Mouse (Mus musculus) hindbrain, embryonic 11.5 days (tissue): ENCODE measurements around the gene Rap1b. TPM values are rescaled to one million over a fixed set of nuclear protein-coding genes. Genes with fewer than 3 reads are reported as not detected.

Source experiments
- ATAC-seq: fragments of 200-750 bp; cut with Nextera tagmentation; 2 replicates; pipeline ENCODE4 v1.8.0; 2017; ENCODE audit warnings: mild to moderate bottlenecking, moderate TSS enrichment, moderate library complexity; ENCODE audit not compliant: low FRiP score
- DNase-seq: peaks from one replicate; pipeline ENCODE4 v3.0.0-alpha.2; 2015; ENCODE audit warnings: low spot score
- H3K27ac ChIP-seq: fragments of 300-500 bp; sonication (generic); 2 replicates; pipeline ENCODE4 v1.5.1; 2014; ENCODE audit warnings: mild to moderate bottlenecking, low read depth, low read length
- H3K27me3 ChIP-seq: fragments of 300-500 bp; sonication (generic); 2 replicates; pipeline ENCODE4 v1.6.1; 2014; ENCODE audit warnings: mild to moderate bottlenecking, low read length, moderate library complexity, mixed read lengths; ENCODE audit not compliant: control insufficient read depth, insufficient read depth
- H3K36me3 ChIP-seq: fragments of 300-500 bp; sonication (generic); 2 replicates; pipeline ENCODE4 v1.6.1; 2014; ENCODE audit warnings: mild to moderate bottlenecking, low read length, moderate library complexity, mixed read lengths; ENCODE audit not compliant: control insufficient read depth, insufficient read depth
- H3K4me1 ChIP-seq: fragments of 300-500 bp; sonication (generic); replicated peaks from 2 replicates; pipeline ENCODE4 v1.6.1; 2014; ENCODE audit warnings: low read length, mixed read lengths; ENCODE audit not compliant: control insufficient read depth, insufficient read depth
- H3K4me2 ChIP-seq: fragments of 300-500 bp; sonication (generic); replicated peaks from 2 replicates; pipeline ENCODE4 v1.6.1; 2014; ENCODE audit warnings: mild to moderate bottlenecking, low read depth, low read length
- H3K4me3 ChIP-seq: fragments of 300-500 bp; sonication (generic); 2 replicates; pipeline ENCODE4 v1.5.1; 2014; ENCODE audit warnings: low read depth, low read length
- H3K9ac ChIP-seq: fragments of 300-500 bp; sonication (generic); 2 replicates; pipeline ENCODE4 v1.6.1; 2014; ENCODE audit warnings: low read depth, low read length
- H3K9me3 ChIP-seq: fragments of 300-500 bp; sonication (generic); 2 replicates; pipeline ENCODE4 v1.6.1; 2016; ENCODE audit warnings: low read length; ENCODE audit not compliant: control insufficient read depth
- WGBS: fragments of 180-500 bp; shearing (Covaris S2); extraction: QIAGEN DNeasy Blood & Tissue Kit; methylation state at CpG from one replicate; pipeline ENCODE4 v1.1.7; 2014; 5-methylcytosine and 5-hydroxymethylcytosine counted together
- polyA plus RNA-seq: library from polyadenylated mRNA; unstranded; fragments of >200 nt; fragmentation: Nextera tagmentation; extraction: Ambion mirVana; gene quantifications from 2 replicates; pipeline ENCODE4 v1.2.1, GENCODE M21; 2014

Gene Rap1b
- polyA plus RNA-seq, 1 experiment from 2014 or later: 176 TPM

GRCm38 (mm10) chr10:117839737-117840136 is 6.1 kb downstream of the Rap1b start:
- DNase-seq: no peak
- H3K27ac ChIP-seq: no peak overlapping the region
- 97% methylated on average over 3 of the region's 3 CpGs for WGBS

GRCm38 (mm10) chr10:117838924-117839323 is 6.9 kb downstream of the Rap1b start:
- no peak overlapping the region for H3K9ac ChIP-seq
- no peak overlapping the region for H3K4me3 ChIP-seq
- no peak for ATAC-seq
- no peaks in the 10 kb centered on the region for H3K36me3 ChIP-seq
- no peaks in the 10 kb centered on the region for H3K9me3 ChIP-seq
- no peak overlapping the region for H3K4me2 ChIP-seq
- no peaks in the 10 kb centered on the region for H3K27me3 ChIP-seq
- no peak for DNase-seq
- H3K27ac ChIP-seq: no peak overlapping the region
- H3K4me1 ChIP-seq: no peaks in the 10 kb centered on the region
- WGBS: 92% methylated on average over 3 of the region's 3 CpGs

More at GRCm38 (mm10) chr10:117839737-117840136, 6.1 kb downstream of the Rap1b start:
- no peak overlapping the region for H3K4me2 ChIP-seq
- H3K4me1 ChIP-seq: no peaks in the 10 kb centered on the region
- no peak for ATAC-seq
- H3K36me3 ChIP-seq: no peaks in the 10 kb centered on the region
- no peak overlapping the region for H3K9ac ChIP-seq
- no peak overlapping the region for H3K4me3 ChIP-seq
- H3K9me3 ChIP-seq: no peaks in the 10 kb centered on the region
- no peaks in the 10 kb centered on the region for H3K27me3 ChIP-seq

GRCm38 (mm10) chr10:117836354-117836753 is 9.5 kb downstream of the Rap1b start:
- Histone ChIP-seq H3K9ac (no peak overlapping the region), H3K4me2 (no peak overlapping the region), H3K27ac (no peak overlapping the region), H3K4me1 (no peaks in the 10 kb centered on the region), H3K4me3 (no peak overlapping the region), H3K27me3 (no peaks in the 10 kb centered on the region), H3K36me3 (no peaks in the 10 kb centered on the region), H3K9me3 (no peaks in the 10 kb centered on the region)
- WGBS: 88% methylated on average over 2 of the region's 2 CpGs
- ATAC-seq (no peak), DNase-seq (no peak)

GRCm38 (mm10) chr10:117835453-117835852 is 10.4 kb downstream of the Rap1b start:
- Histone ChIP-seq H3K9me3 (no peaks in the 10 kb centered on the region), H3K27me3 (no peaks in the 10 kb centered on the region), H3K4me3 (no peak overlapping the region), H3K36me3 (no peaks in the 10 kb centered on the region), H3K9ac (no peak overlapping the region), H3K4me2 (no peak overlapping the region), H3K4me1 (no peaks in the 10 kb centered on the region), H3K27ac (no peak overlapping the region)
- ATAC-seq (no peak), DNase-seq (no peak)
- 82% methylated on average over 5 of the region's 5 CpGs for WGBS

- Histone ChIP-seq H3K9ac (no peak overlapping the region), H3K36me3 (no peaks in the 10 kb centered on the region), H3K4me2 (no peak overlapping the region), H3K4me1 (no peaks in the 10 kb centered on the region), H3K27ac (no peak overlapping the region), H3K27me3 (no peaks in the 10 kb centered on the region), H3K4me3 (no peak overlapping the region), H3K9me3 (no peaks in the 10 kb centered on the region)
- WGBS: 89% methylated on average over 3 of the region's 3 CpGs
- ATAC-seq: no peak
- DNase-seq: no peak
Measured at GRCm38 (mm10) chr10:117830797-117831196, 15.0 kb downstream of the Rap1b start.

- H3K36me3 ChIP-seq: no peaks in the 10 kb centered on the region
- no peak overlapping the region for H3K9ac ChIP-seq
- no peak for DNase-seq
- H3K27ac ChIP-seq: no peak overlapping the region
- H3K4me1 ChIP-seq: no peaks in the 10 kb centered on the region
- no peaks in the 10 kb centered on the region for H3K9me3 ChIP-seq
- H3K4me3 ChIP-seq: no peak overlapping the region
- no peak overlapping the region for H3K4me2 ChIP-seq
- no peaks in the 10 kb centered on the region for H3K27me3 ChIP-seq
- WGBS: 94% methylated on average over 7 of the region's 7 CpGs
- no peak for ATAC-seq
Measured at GRCm38 (mm10) chr10:117829472-117830155, 16.2 kb downstream of the Rap1b start.

- WGBS: 88% methylated on average over 4 of the region's 4 CpGs
- Histone ChIP-seq H3K27me3 (no peaks in the 10 kb centered on the region), H3K4me3 (no peak overlapping the region), H3K9me3 (no peaks in the 10 kb centered on the region), H3K27ac (no peak overlapping the region), H3K4me2 (no peak overlapping the region), H3K9ac (no peak overlapping the region), H3K36me3 (no peaks in the 10 kb centered on the region), H3K4me1 (no peaks in the 10 kb centered on the region)
- ATAC-seq (no peak), DNase-seq (no peak)
Measured at GRCm38 (mm10) chr10:117829022-117829421, 16.8 kb downstream of the Rap1b start.

GRCm38 (mm10) chr10:117828536-117828935 is 17.3 kb downstream of the Rap1b start:
- H3K36me3 ChIP-seq: no peaks in the 10 kb centered on the region
- H3K9me3 ChIP-seq: no peaks in the 10 kb centered on the region
- no peaks in the 10 kb centered on the region for H3K27me3 ChIP-seq
- H3K4me2 ChIP-seq: no peak overlapping the region
- no peak for ATAC-seq
- H3K9ac ChIP-seq: no peak overlapping the region
- no peaks in the 10 kb centered on the region for H3K4me1 ChIP-seq
- no peak for DNase-seq
- 74% methylated on average over 4 of the region's 4 CpGs for WGBS
- no peak overlapping the region for H3K27ac ChIP-seq
- H3K4me3 ChIP-seq: no peak overlapping the region

GRCm38 (mm10) chr10:117824647-117825046 is 21.2 kb downstream of the Rap1b start:
- Histone ChIP-seq H3K4me1 (no peaks in the 10 kb centered on the region), H3K27ac (no peak overlapping the region), H3K4me3 (no peak overlapping the region), H3K27me3 (no peaks in the 10 kb centered on the region), H3K4me2 (no peak overlapping the region), H3K9me3 (no peaks in the 10 kb centered on the region), H3K36me3 (no peaks in the 10 kb centered on the region), H3K9ac (no peak overlapping the region)
- 94% methylated on average over 4 of the region's 4 CpGs for WGBS
- no peak for DNase-seq
- no peak for ATAC-seq
